Mouse (Mus musculus): ENCODE data around the gene Gpr176.

- TF ChIP-seq CTCF (conservative IDR thresholded peaks at IDR 0.05; ENCODE audit: insufficient read depth, insufficient read length, low read depth, low read length) (no peak), POLR2A (IDR thresholded peaks at IDR 0.05; ENCODE audit: low read depth, low read length) (no peak)
Measured at GRCm38 (mm10) chr2:118278249-118278648, 95.0 kb downstream of the Gpr176 start.
